Comparison of ENCODE assay signal across 20 mouse cellular contexts in the genomic region with DNA sequence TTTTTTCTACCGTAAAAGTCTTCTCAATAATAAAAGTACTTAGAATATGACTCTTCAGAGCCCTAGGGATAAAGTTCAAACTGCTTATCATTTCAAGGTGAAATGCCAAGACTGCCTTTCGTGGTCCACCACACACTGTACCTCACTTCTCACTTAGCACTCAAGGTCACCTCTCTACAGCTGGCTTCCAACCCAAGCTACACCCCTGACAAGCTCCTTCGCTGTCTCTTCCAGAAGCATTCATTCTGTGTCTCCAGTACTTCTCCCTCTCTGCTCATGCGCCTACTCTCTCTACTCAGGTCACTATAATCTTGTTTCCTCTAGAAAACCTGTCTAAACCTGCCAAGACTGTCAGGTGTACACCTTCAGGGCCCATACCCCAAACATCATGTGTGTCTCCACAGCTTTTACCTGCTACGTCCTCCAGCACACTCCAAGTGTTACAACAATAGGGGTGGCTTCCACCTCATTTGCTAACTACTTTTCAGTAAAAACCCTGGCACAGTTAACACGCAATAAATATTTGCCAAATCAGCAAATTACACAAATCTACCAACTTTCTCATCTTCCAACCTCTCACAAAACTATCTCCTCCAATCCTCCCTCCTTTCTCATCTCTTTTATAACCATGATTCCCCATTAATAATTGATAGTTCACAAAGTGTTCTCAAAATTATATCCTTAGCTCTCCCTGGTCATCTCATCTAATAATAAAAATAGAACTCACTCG. TPM values are rescaled to one million over a fixed set of nuclear protein-coding genes. Genes with fewer than 3 reads are reported as not detected.
"Had no signal": no experiment of that assay in that cellular context is flagged by ENCODE, and none has a peak within 500 bp of the region (broad histone marks: within the 10 kb centered on the region; RNA-seq: fewer than 3 reads in every experiment).

No protein-coding gene starts in this region.

- DNase-seq: kidney, adult 18-20 months; layer of hippocampus, adult 9-11 months; layer of hippocampus, postnatal 36 days; liver; liver, embryonic 13.5 days; liver, postnatal 0 days; lung, postnatal 14 days; right cerebral cortex, adult 18-20 months; right cerebral cortex, postnatal 25 days; thymus, adult 2 months; thymus, postnatal 25 days had no signal

- H3K4me3 ChIP-seq: limb, embryonic 12.5 days; liver, embryonic 13.5 days; lung, embryonic 15.5 days; megakaryocyte, embryonic 14.5 days; midbrain, embryonic 15.5 days; neural tube, embryonic 12.5 days had no signal

- H3K27me3 ChIP-seq: limb, embryonic 12.5 days; liver, embryonic 13.5 days; lung, embryonic 15.5 days; megakaryocyte, embryonic 14.5 days; midbrain, embryonic 15.5 days; neural tube, embryonic 12.5 days had no signal

- H3K27ac ChIP-seq: limb, embryonic 12.5 days; liver, embryonic 13.5 days; lung, embryonic 15.5 days; macrophage; midbrain, embryonic 15.5 days; neural tube, embryonic 12.5 days had no signal

- ATAC-seq: liver, postnatal 0 days; midbrain, embryonic 15.5 days had no signal

- H3K4me2 ChIP-seq: limb, embryonic 12.5 days; liver, embryonic 13.5 days; lung, embryonic 15.5 days; midbrain, embryonic 11.5 days; midbrain, embryonic 15.5 days; neural tube, embryonic 12.5 days had no signal

- H3K9me3 ChIP-seq: limb, embryonic 12.5 days; liver, embryonic 13.5 days; lung, embryonic 15.5 days; megakaryocyte, embryonic 14.5 days; midbrain, embryonic 15.5 days; neural tube, embryonic 12.5 days had no signal

- H3K9ac ChIP-seq: limb, embryonic 12.5 days; liver, embryonic 13.5 days; liver, postnatal 0 days; lung, embryonic 15.5 days; midbrain, embryonic 15.5 days; neural tube, embryonic 12.5 days had no signal

- H3K36me3 ChIP-seq: liver, embryonic 13.5 days; lung, embryonic 15.5 days; midbrain, embryonic 15.5 days had no signal

RNA-seq across cellular contexts. Expression of a gene that starts 38.2 kb away (rescaled TPM):
- total RNA-seq: monocyte, adult 5-6 weeks had no signal
- polyA plus RNA-seq: limb, embryonic 12.5 days; liver, embryonic 13.5 days; liver, postnatal 0 days; lung, embryonic 15.5 days; macrophage; small intestine, adult 2 months; thymus, adult 2 months had no signal
